Mouse (Mus musculus) G1E (cell line): Measurements from ENCODE around the gene Tenm2. TPM values are rescaled to one million over a fixed set of nuclear protein-coding genes. Genes with fewer than 3 reads are reported as not detected.

Experiments
- ATAC-seq: 2 replicates; pipeline ENCODE4 v1.8.0; 2016; ENCODE audit warnings: mild to moderate bottlenecking; ENCODE audit not compliant: insufficient number of reproducible peaks, poor library complexity, low FRiP score, severe bottlenecking; ENCODE audit errors: extremely low read depth
- DNase-seq: peaks from one replicate; pipeline ENCODE4 v3.0.0; 2012; ENCODE audit warnings: low spot score
- H3K27me3 ChIP-seq: 2 replicates; pipeline ENCODE4 v1.6.1; 2012; ENCODE audit warnings: mild to moderate bottlenecking, low read length, inconsistent platforms; ENCODE audit not compliant: insufficient read depth
- H3K36me3 ChIP-seq: replicated peaks from 2 replicates; pipeline ENCODE3; 2012; ENCODE audit warnings: mild to moderate bottlenecking, inconsistent platforms
- H3K4me1 ChIP-seq: 2 replicates; pipeline ENCODE4 v1.6.1; 2012; ENCODE audit warnings: low read depth, low read length, inconsistent platforms, mixed read lengths; ENCODE audit not compliant: insufficient read depth
- H3K4me3 ChIP-seq: 2 replicates; pipeline ENCODE4 v1.5.1; 2012; ENCODE audit warnings: low read depth, mild to moderate bottlenecking, inconsistent platforms, low read length, moderate library complexity, mixed read lengths
- H3K9me3 ChIP-seq: replicated peaks from 2 replicates; pipeline ENCODE4 v1.6.1; 2012; ENCODE audit warnings: inconsistent platforms
- CTCF ChIP-seq: IDR thresholded peaks from 2 replicates; pipeline ENCODE4 v1.5.1; 2012; ENCODE audit warnings: low read depth, low read length, inconsistent platforms, mixed read lengths
- GATA1 ChIP-seq: IDR thresholded peaks from 2 replicates; pipeline ENCODE4 v1.6.1; 2012; ENCODE audit warnings: borderline replicate concordance, low read length, inconsistent platforms, mixed read lengths
- GATA2 ChIP-seq: IDR thresholded peaks from 2 replicates; pipeline ENCODE4 v1.6.1; 2012; ENCODE audit warnings: low read depth, low read length, inconsistent platforms, borderline replicate concordance
- POLR2AphosphoS5 ChIP-seq: IDR thresholded peaks from 2 replicates; pipeline ENCODE4 v1.6.1; 2012; ENCODE audit warnings: low read depth, low read length, inconsistent platforms; ENCODE audit not compliant: insufficient replicate concordance
- TAL1 ChIP-seq: conservative IDR thresholded peaks from 2 replicates; pipeline ENCODE4 v1.6.1; 2012; ENCODE audit warnings: low read depth, low read length, inconsistent platforms, mixed read lengths
- polyA plus RNA-seq: library from polyadenylated mRNA; stranded (reverse); fragments of >175 nt; gene quantifications from 2 replicates; pipeline ENCODE4 v1.2.3, GENCODE M21; 2012
- total RNA-seq, 2 experiments: library from RNA; stranded (forward) in 1 of 2; stranded (reverse) in 1 of 2; fragments of 200-1000 nt in 1 of 2; fragments of >200 nt in 1 of 2; fragmentation: Nextera tagmentation in 1 of 2; gene quantifications; 2 replicates each; pipeline ENCODE4 v1.2.3; 2014 to 2017

The Tenm2 gene
- total and polyA plus RNA-seq, 3 experiments = 0.44 TPM; not detected in 2

- H3K9me3 ChIP-seq = peaks cover 11% of the 10 kb centered on the region
- no peak for TF ChIP-seq GATA2
- TF ChIP-seq GATA1 = no peak
- DNase-seq = no peak
- no peak overlapping the region for H3K4me3 ChIP-seq
- no peaks in the 10 kb centered on the region for H3K36me3 ChIP-seq
- no peaks in the 10 kb centered on the region for H3K4me1 ChIP-seq
- ATAC-seq = no peak
- no peaks in the 10 kb centered on the region for H3K27me3 ChIP-seq
Observed at GRCm38 (mm10) chr11:36350264-36350663, 885.5 kb downstream of the Tenm2 start.

- Histone ChIP-seq H3K9me3 (peaks cover 11% of the 10 kb centered on the region), H3K36me3 (no peaks in the 10 kb centered on the region), H3K4me3 (no peak overlapping the region), H3K27me3 (no peaks in the 10 kb centered on the region), H3K4me1 (no peaks in the 10 kb centered on the region)
- DNase-seq = no peak
- no peak for ATAC-seq
- TF ChIP-seq GATA2 (no peak), POLR2AphosphoS5 (no peak), TAL1 (no peak), GATA1 (no peak), CTCF (no peak)
Observed at GRCm38 (mm10) chr11:36349856-36350255, 885.9 kb downstream of the Tenm2 start.

GRCm38 (mm10) chr11:36341799-36342198 is 894.0 kb downstream of the Tenm2 start:
- DNase-seq (no peak), ATAC-seq (no peak)
- H3K4me3 ChIP-seq = no peak overlapping the region
- H3K27me3 ChIP-seq = no peaks in the 10 kb centered on the region
- peaks cover 6% of the 10 kb centered on the region for H3K9me3 ChIP-seq
- no peaks in the 10 kb centered on the region for H3K4me1 ChIP-seq
- TF ChIP-seq GATA2 (no peak), TAL1 (no peak), CTCF (no peak)
- no peaks in the 10 kb centered on the region for H3K36me3 ChIP-seq

GRCm38 (mm10) chr11:36338424-36338823 is 897.3 kb downstream of the Tenm2 start:
- ATAC-seq (no peak), DNase-seq (no peak)
- TF ChIP-seq GATA1 = no peak
- TF ChIP-seq POLR2AphosphoS5 = no peak
- no peak for TF ChIP-seq GATA2
- TF ChIP-seq CTCF = no peak
- TF ChIP-seq TAL1 = no peak
- Histone ChIP-seq H3K36me3 (no peaks in the 10 kb centered on the region), H3K4me3 (no peak overlapping the region), H3K4me1 (no peaks in the 10 kb centered on the region), H3K9me3 (peaks cover 15% of the 10 kb centered on the region), H3K27me3 (no peaks in the 10 kb centered on the region)

GRCm38 (mm10) chr11:36337063-36337462 is 898.7 kb downstream of the Tenm2 start:
- no peak overlapping the region for H3K4me3 ChIP-seq
- peaks cover 19% of the 10 kb centered on the region for H3K9me3 ChIP-seq
- DNase-seq = no peak
- no peaks in the 10 kb centered on the region for H3K27me3 ChIP-seq
- no peaks in the 10 kb centered on the region for H3K36me3 ChIP-seq
- ATAC-seq = no peak
- H3K4me1 ChIP-seq = no peaks in the 10 kb centered on the region
- TF ChIP-seq GATA2 (no peak), GATA1 (no peak), TAL1 (no peak), CTCF (no peak), POLR2AphosphoS5 (no peak)

- no peak for DNase-seq
- Histone ChIP-seq H3K9me3 (peaks cover 19% of the 10 kb centered on the region), H3K4me3 (no peak overlapping the region), H3K4me1 (no peaks in the 10 kb centered on the region), H3K27me3 (no peaks in the 10 kb centered on the region), H3K36me3 (no peaks in the 10 kb centered on the region)
- no peak for ATAC-seq
- TF ChIP-seq CTCF (no peak), GATA2 (no peak), POLR2AphosphoS5 (no peak), GATA1 (no peak), TAL1 (no peak)
Observed at GRCm38 (mm10) chr11:36335147-36335546, 900.6 kb downstream of the Tenm2 start.
